In the genomic region with DNA sequence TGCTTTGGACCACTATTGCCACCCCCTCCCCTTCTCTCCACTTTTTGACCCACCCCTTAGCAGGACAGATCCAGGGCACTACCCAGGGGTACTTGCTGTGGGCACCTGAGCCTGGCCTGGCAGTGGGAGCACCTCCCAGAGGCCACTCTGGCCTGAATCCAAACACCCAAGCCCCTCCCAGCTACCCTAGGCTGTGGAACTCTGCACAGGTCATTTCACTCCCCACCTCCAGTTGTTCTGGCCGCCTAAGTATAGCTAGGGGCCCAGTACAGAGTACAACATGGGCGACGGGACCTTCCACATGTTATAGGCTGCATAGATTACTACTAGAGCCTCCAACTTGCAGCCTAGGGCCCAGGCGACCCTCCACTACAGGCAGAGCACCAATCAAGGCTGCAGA, we compare ENCODE assay signal across 9 mouse cellular contexts. TPM values are rescaled to one million over a fixed set of nuclear protein-coding genes. Genes with fewer than 3 reads are reported as not detected.
A peak's percentile ranks its signal among the peaks of the same experiment; 100 is the strongest.
DNase-seq lines count a peak whose midpoint lies in the region; ATAC-seq and TF ChIP-seq lines count a peak whose summit lies in the region.
"Had no signal": no experiment of that assay in that cellular context is flagged by ENCODE, and none has a peak within 500 bp of the region (broad histone marks: within the 10 kb centered on the region; RNA-seq: fewer than 3 reads in every experiment).

No protein-coding gene starts in this region.

- H3K9ac ChIP-seq in intestine, embryonic 16.5 days (ENCODE audit: low read depth, low read length) = no peak overlapping the region; the same call in 1 of the 2 replicates
- H3K9ac ChIP-seq in intestine, postnatal 0 days (ENCODE audit: low read depth, low read length) = no peak overlapping the region
- H3K9ac ChIP-seq in hindbrain, embryonic 13.5 days = no peak overlapping the region

- no peak overlapping the region for H3K4me3 ChIP-seq in intestine, embryonic 16.5 days (ENCODE audit: low read length)
- H3K4me3 ChIP-seq in intestine, postnatal 0 days (ENCODE audit: low read depth, low read length) = no peak overlapping the region
- H3K4me3 ChIP-seq in hindbrain, embryonic 13.5 days = no peak overlapping the region

- H3K36me3 ChIP-seq in intestine, embryonic 16.5 days (ENCODE audit: control insufficient read depth, insufficient read depth, low read length) = no peaks in the 10 kb centered on the region
- H3K36me3 ChIP-seq in intestine, postnatal 0 days (ENCODE audit: control insufficient read depth, insufficient read depth) = no peaks in the 10 kb centered on the region
- no peaks in the 10 kb centered on the region for H3K36me3 ChIP-seq in hindbrain, embryonic 13.5 days
- H3K36me3 ChIP-seq: embryonic facial prominence, embryonic 12.5 days had no signal

- H3K27me3 ChIP-seq in intestine, embryonic 16.5 days (replicated peaks; ENCODE audit: control insufficient read depth, insufficient read depth, low read length) = no peaks in the 10 kb centered on the region
- H3K27me3 ChIP-seq in intestine, postnatal 0 days (replicated peaks; ENCODE audit: control insufficient read depth, insufficient read depth, low read length) = no peaks in the 10 kb centered on the region
- H3K27me3 ChIP-seq in hindbrain, embryonic 13.5 days = no peaks in the 10 kb centered on the region

- TF ChIP-seq CTCF in intestine, postnatal 0 days (IDR thresholded peaks at IDR 0.05; ENCODE audit: low read depth) = no peak

- peak; percentile 34 for DNase-seq in cerebellum, adult 8-10 months
- DNase-seq in cerebellum, postnatal 4 days (ENCODE audit: low spot score in 2 of 2) = no peak
- peak; percentile 8 for DNase-seq in urinary bladder, postnatal 10 days (ENCODE audit: low spot score)
- no peak for DNase-seq in urinary bladder, adult 18-20 months (ENCODE audit: low spot score in 2 of 2)
- DNase-seq in left cerebral cortex, adult 11 months (ENCODE audit: low spot score) = no peak

- no peak for ATAC-seq in intestine, embryonic 16.5 days
- no peak for ATAC-seq in intestine, postnatal 0 days
- no peak for ATAC-seq in hindbrain, embryonic 13.5 days (ENCODE audit: low FRiP score)

- WGBS in intestine, embryonic 16.5 days = 73% methylated on average over 4 of the region's 4 CpGs
- 50% methylated on average over 4 of the region's 4 CpGs for WGBS in intestine, postnatal 0 days
- 76% methylated on average over 4 of the region's 4 CpGs for WGBS in hindbrain, embryonic 13.5 days

- H3K27ac ChIP-seq in intestine, embryonic 16.5 days (ENCODE audit: low read length) = no peak overlapping the region
- no peak overlapping the region for H3K27ac ChIP-seq in intestine, postnatal 0 days (ENCODE audit: low read depth, low read length)
- H3K27ac ChIP-seq in hindbrain, embryonic 13.5 days = no peak overlapping the region
- H3K27ac ChIP-seq: embryonic facial prominence, embryonic 12.5 days had no signal

- peak overlapping the region; percentile 87 for H3K4me2 ChIP-seq in intestine, embryonic 16.5 days (ENCODE audit: low read depth, low read length)
- no peak overlapping the region for H3K4me2 ChIP-seq in intestine, postnatal 0 days (replicated peaks; ENCODE audit: low read depth)
- H3K4me2 ChIP-seq in hindbrain, embryonic 13.5 days = no peak overlapping the region

- H3K9me3 ChIP-seq in intestine, embryonic 16.5 days (ENCODE audit: control insufficient read depth, low read length) = no peaks in the 10 kb centered on the region
- no peaks in the 10 kb centered on the region for H3K9me3 ChIP-seq in intestine, postnatal 0 days (ENCODE audit: control insufficient read depth)
- H3K9me3 ChIP-seq in hindbrain, embryonic 13.5 days = no peaks in the 10 kb centered on the region
- H3K9me3 ChIP-seq: embryonic facial prominence, embryonic 12.5 days had no signal

- peaks cover 49% of the 10 kb centered on the region for H3K4me1 ChIP-seq in intestine, embryonic 16.5 days (ENCODE audit: control insufficient read depth, insufficient read depth, low read length)
- peaks cover 21% of the 10 kb centered on the region; the same call in 1 of the 2 replicates for H3K4me1 ChIP-seq in intestine, postnatal 0 days (replicated peaks; ENCODE audit: control insufficient read depth, insufficient read depth, low read length)
- H3K4me1 ChIP-seq in hindbrain, embryonic 13.5 days (replicated peaks) = peaks cover 66% of the 10 kb centered on the region

RNA-seq across cellular contexts. Expression of gene Hs6st1, which starts 1.0 kb away (rescaled TPM):
- polyA plus RNA-seq in intestine, embryonic 16.5 days (2015; fragmentation: Nextera tagmentation; extraction: Ambion mirVana) = 3.7 and 4.3 TPM in 2 replicates
- 6.4 and 6.7 TPM in 2 replicates for polyA plus RNA-seq in intestine, postnatal 0 days (2015; fragmentation: Nextera tagmentation; extraction: Ambion mirVana)
- polyA plus RNA-seq in hindbrain, embryonic 13.5 days (2015; fragmentation: Nextera tagmentation; extraction: Ambion mirVana) = 9.3 and 10.0 TPM in 2 replicates

Comparison
In these comparisons a context has a peak if more than half of its experiments do, and no peak if none do; other contexts are left out.
1. DNase-seq: peak in cerebellum, adult 8-10 months (single experiment) and urinary bladder, postnatal 10 days (single experiment); none in cerebellum, postnatal 4 days (0 of 2), urinary bladder, adult 18-20 months (0 of 2) and left cerebral cortex, adult 11 months (single experiment).